Mouse (Mus musculus) spleen, adult 18-20 months (tissue): ENCODE results near the gene Sec24b.

Source experiments
- DNase-seq, 2 experiments: peaks; one replicate each; pipeline ENCODE4 v3.0.0; 2022; ENCODE audit warnings: mixed read lengths in 2 of 2

Sec24b gene

DNA sequence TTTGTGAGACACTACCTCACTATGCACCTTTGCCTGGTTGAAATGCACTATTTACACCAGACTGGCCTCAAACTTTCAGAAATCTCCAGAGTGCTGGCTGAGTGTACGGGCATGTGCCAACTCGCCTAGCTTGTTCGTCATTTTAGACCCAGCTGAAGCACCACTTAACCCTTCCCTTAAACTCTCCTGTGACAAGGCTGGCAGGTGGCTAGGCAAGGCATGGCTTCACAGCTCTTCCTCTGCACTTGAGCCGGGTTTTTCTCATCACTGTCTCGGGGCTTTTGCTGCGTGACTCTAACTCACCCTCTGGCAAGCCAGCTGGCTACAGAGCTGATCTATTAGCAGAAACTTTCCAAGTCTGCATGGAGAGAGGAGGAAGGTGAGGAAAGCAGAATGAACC, 6.8 kb downstream of the Sec24b start:
- DNase-seq, result no peak

GRCm38 (mm10) chr3:130053340-130054066, 7.8 kb downstream of the Sec24b start:
- DNase-seq, result no peak

GRCm38 (mm10) chr3:130052541-130053298, 8.6 kb downstream of the Sec24b start:
- DNase-seq, result no peak

DNA sequence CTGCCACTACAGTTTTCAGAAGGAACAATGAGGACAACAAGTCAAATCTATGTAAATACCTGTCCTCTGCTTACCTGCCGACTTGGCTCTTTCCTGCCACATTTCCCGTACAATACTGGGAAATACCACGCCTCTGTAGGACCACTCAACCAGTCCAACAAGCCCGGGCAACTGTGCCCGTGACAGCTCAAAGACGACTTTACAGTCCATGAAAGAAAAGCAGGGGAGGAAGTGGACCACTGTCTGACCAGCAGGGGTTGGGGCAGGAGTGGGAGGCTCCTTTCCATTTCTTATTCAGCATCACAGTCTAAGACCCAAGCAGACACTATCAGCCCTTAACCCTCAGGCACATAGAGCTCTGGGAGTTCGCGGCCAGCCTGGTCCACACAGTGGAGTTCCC, 9.2 kb downstream of the Sec24b start:
- DNase-seq, result no peak

DNA sequence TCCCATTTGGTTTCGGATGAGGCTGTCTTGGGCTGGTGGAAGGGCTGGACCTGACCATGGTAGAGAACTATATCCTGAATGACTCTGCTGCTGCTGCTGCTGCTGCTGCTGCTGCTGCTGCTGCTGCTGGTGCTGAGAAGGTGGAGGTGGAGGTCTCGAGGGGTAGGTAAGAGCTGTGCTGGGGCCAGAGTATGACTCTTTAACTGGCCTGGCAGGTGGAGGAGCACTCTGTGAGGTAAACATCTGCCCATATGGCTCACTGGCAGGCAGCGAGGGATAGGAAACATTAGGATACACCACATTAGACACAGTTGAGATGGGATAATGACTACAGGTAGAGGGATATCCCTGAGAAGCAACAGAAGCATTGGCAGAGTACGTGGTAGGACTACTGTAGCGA, 20.6 kb downstream of the Sec24b start:
- no peak for DNase-seq

- DNase-seq, result no peak
These were observed 21.3 kb downstream of the Sec24b start for GRCm38 (mm10) chr3:130040017-130040416.

GRCm38 (mm10) chr3:130028741-130029140, 32.6 kb downstream of the Sec24b start:
- no peak for DNase-seq

GRCm38 (mm10) chr3:130026181-130026580, 35.2 kb downstream of the Sec24b start:
- no peak for DNase-seq

DNA sequence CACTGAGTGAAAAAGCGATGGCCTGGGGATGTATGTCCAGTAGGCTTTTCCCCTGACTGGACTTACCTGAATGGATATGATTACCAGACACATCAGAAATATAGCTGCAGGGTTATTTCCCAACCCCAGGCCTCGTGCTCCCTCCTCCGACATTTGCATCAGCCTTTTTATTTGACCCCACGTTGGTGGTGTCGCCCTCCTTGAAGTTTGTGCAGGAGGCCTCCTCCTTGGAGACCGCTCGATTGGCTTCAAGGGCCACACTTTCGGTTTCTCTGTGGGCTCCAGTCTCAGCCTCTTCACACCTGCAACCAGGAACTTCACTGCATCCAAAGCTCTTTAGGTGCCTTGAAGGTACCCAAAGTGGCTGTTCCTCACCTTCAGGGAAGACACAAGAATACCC, 35.8 kb downstream of the Sec24b start:
- no peak for DNase-seq

GRCm38 (mm10) chr3:130012943-130013342, 48.4 kb downstream of the Sec24b start:
- DNase-seq, result no peak

GRCm38 (mm10) chr3:130011236-130011635, 50.1 kb downstream of the Sec24b start:
- no peak for DNase-seq

DNA sequence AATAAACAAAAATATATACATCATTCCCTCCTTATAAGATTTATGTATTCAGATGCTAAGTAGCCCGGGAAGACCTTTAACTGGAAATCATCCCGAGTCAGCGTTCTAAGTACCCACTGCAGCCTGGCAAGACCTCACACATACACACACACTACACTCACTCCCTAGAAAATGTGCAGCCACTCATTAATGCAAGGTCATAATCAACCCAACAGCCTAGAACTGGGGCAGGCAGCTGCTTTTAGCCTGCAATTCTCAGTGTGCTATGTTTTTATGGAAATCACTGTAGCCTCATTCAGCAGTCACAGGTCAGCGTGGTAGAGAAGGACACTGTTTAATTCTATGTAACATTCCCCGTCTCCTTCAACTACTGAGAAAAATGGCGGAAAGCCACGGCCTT, 55.2 kb downstream of the Sec24b start:
- DNase-seq, result no peak

GRCm38 (mm10) chr3:130000926-130001325, 60.4 kb downstream of the Sec24b start:
- no peak for DNase-seq

DNA sequence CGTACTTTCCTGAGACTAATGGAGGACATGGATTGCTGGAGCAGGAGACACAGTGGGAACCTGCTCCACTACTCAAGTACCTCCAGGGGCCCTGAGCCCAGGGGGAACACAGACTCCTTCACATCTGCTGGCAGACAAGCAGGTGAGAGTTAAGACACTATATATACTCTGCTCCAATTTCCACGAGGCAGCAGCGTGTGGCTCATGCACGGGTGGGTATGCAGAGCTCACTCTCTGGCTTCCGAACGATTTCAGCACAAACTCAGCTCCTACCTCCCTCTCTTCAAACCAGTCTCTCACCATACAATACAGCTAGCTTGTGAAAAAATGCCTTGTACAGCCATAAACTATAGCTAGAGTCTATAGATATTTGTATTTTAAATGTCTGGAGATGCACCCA, 62.8 kb downstream of the Sec24b start:
- no peak for DNase-seq

DNA sequence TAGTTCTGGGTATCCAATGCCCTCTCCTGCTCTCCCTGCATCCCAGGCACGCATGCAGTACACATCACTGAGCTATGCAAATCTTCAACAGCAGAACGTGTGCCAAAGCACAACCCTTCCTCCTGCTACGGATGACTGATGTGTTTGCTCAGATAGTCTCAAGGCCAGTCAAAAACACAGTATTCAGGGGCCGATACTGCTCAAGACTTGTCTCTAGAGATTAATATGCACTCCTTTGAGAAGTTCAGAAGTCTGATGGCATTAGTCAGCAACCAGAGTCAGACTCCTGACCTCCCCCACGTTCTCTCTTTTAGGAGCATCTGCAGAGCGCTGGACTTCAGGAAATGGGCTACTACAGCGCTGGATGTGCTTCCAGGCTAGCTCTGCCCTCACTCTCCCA, 63.4 kb downstream of the Sec24b start:
- no peak for DNase-seq

DNA sequence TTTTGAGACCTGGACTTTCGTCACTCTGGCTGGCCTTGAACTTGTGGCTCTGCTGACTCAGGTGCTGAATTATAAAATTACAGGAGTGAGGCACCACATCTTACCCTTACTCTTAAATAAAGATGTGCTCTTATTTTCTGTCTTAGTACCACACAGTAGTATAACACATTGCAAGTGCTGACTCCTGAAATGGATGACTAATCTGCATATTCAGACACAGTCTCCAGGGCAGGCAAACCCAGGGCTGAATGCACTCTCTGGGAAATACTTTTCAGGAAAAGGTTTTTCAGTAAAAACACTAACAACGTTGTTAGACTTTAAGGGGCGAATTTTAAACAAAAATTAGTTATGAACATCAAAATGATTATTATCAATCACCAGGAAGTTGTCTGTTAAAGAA, 64.0 kb downstream of the Sec24b start:
- no peak for DNase-seq

- no peak for DNase-seq
These were observed 74.1 kb downstream of the Sec24b start for GRCm38 (mm10) chr3:129987297-129987696.

DNA sequence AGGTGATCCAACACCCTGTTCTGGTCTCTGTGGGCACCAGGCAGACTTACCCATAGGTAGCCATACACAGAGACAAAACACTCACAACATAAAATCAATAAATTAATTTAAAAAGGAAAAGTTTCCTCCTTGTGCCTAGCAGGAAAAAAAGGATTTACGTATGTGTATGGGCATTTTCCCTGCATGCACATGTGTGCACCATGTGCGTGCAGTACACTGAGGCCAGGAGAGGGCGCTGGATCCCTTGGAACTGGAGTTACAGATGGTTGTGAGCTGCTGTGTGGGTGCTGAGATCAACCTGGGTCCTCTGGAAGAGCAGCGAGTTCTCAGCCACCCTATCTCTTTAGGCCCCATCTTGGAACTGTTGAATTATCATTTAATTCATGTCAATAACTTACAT, 76.0 kb downstream of the Sec24b start:
- no peak for DNase-seq

GRCm38 (mm10) chr3:129984797-129985196, 76.6 kb downstream of the Sec24b start:
- DNase-seq, result no peak

- DNase-seq, result no peak
These were observed 79.1 kb downstream of the Sec24b start for GRCm38 (mm10) chr3:129982271-129982670.

GRCm38 (mm10) chr3:129981756-129982155, 79.6 kb downstream of the Sec24b start:
- no peak for DNase-seq

GRCm38 (mm10) chr3:129979510-129979909, 81.8 kb downstream of the Sec24b start:
- DNase-seq, result no peak

DNA sequence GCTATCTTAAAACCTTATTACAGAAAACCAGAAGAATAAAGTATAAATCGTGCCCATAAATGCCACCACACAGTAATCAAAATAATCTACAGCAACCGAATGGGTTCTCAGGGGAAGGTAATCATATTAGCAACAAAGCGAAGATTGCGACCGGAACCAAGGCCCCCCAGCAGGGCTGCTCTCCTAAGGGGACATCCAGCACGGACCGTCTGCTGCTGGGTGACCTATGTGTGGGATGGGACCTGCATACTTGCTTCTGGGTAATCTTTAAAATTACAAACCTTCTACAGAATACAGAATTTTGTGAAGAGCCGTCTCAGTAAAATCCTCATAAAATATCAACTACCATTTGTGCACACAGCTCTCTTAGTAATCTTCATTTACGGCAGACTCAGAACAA, 82.6 kb downstream of the Sec24b start:
- DNase-seq, result no peak

DNA sequence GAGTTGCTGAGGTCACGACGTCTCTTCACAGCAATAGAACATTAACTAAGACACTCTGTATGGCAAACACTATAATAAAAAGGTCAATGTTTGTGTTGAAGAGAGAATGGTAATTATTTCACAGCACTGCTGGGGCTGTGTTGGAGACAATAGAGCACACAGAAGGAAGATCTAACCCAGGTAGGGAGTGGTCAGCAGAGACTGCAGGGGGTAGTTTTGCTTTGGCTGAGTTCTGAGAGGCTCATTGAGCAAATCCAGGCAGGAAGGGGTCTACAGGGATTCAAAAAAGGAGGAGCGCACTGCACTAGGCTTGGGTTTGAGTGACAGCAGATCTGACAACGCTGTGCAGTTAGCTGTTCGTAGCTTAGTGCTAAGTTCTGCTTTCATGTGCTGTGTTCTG, 85.0 kb downstream of the Sec24b start:
- no peak for DNase-seq
